Mouse (Mus musculus) embryonic facial prominence, embryonic 14.5 days (tissue): Measurements from ENCODE around the gene Mapk1ip1l. TPM values are rescaled to one million over a fixed set of nuclear protein-coding genes. Genes with fewer than 3 reads are reported as not detected.

Source experiments
- ATAC-seq: fragments of 200-750 bp; cut with Nextera tagmentation; 2 replicates; pipeline ENCODE4 v1.8.0; 2017; ENCODE audit warnings: low read depth, moderate number of reproducible peaks, moderate TSS enrichment
- DNase-seq: peaks from one replicate; pipeline ENCODE4 v3.0.0-alpha.2; 2015; ENCODE audit warnings: low spot score
- H3K27ac ChIP-seq: fragments of 300-500 bp; sonication (generic); replicated peaks from 2 replicates; pipeline ENCODE4 v1.5.1; 2014; ENCODE audit warnings: low read depth, mild to moderate bottlenecking, low read length, moderate library complexity
- H3K27me3 ChIP-seq: fragments of 300-500 bp; sonication (generic); replicated peaks from 2 replicates; pipeline ENCODE4 v1.6.1; 2014; ENCODE audit warnings: low read length; ENCODE audit not compliant: control insufficient read depth, insufficient read depth
- H3K36me3 ChIP-seq: fragments of 300-500 bp; sonication (generic); 2 replicates; pipeline ENCODE4 v1.6.1; 2014; ENCODE audit warnings: low read length, mixed read lengths; ENCODE audit not compliant: control insufficient read depth, insufficient read depth
- H3K4me1 ChIP-seq: fragments of 300-500 bp; sonication (generic); 2 replicates; pipeline ENCODE4 v1.6.1; 2014; ENCODE audit warnings: antibody characterized with exemption, low read length; ENCODE audit not compliant: control insufficient read depth, insufficient read depth
- H3K4me2 ChIP-seq: fragments of 300-500 bp; sonication (generic); 2 replicates; pipeline ENCODE4 v1.6.1; 2014; ENCODE audit warnings: low read depth, mild to moderate bottlenecking, low read length, moderate library complexity, mixed read lengths
- H3K4me3 ChIP-seq: fragments of 300-500 bp; sonication (generic); 2 replicates; pipeline ENCODE4 v1.5.1; 2014; ENCODE audit warnings: low read depth, mild to moderate bottlenecking, low read length
- H3K9ac ChIP-seq: fragments of 300-500 bp; sonication (generic); 2 replicates; pipeline ENCODE4 v1.6.1; 2014; ENCODE audit warnings: low read depth, mild to moderate bottlenecking, low read length, moderate library complexity, mixed read lengths
- H3K9me3 ChIP-seq: fragments of 300-500 bp; sonication (generic); 2 replicates; pipeline ENCODE4 v1.6.1; 2016; ENCODE audit warnings: low read length; ENCODE audit not compliant: control insufficient read depth
- WGBS: fragments of 180-500 bp; shearing (Covaris S2); extraction: QIAGEN DNeasy Blood & Tissue Kit; methylation state at CpG from one replicate; pipeline ENCODE4 v1.1.7; 2014; 5-methylcytosine and 5-hydroxymethylcytosine counted together
- polyA plus RNA-seq: library from polyadenylated mRNA; unstranded; fragments of >200 nt; fragmentation: Nextera tagmentation; extraction: Ambion mirVana; gene quantifications from 2 replicates; pipeline ENCODE4 v1.2.1, GENCODE M21; 2014

Mapk1ip1l gene
- polyA plus RNA-seq, 1 experiment from 2014 or later = 75.6 TPM

- Histone ChIP-seq H3K9ac (peak within 1 kb of the TSS; percentile 92), H3K9me3 (no peaks in the 10 kb centered on the region), H3K27me3 (no peaks in the 10 kb centered on the region), H3K4me1 (peaks cover 17% of the 10 kb centered on the region), H3K4me3 (peak within 1 kb of the TSS; percentile 90), H3K27ac (peak within 1 kb of the TSS; percentile 96), H3K4me2 (peak within 1 kb of the TSS; percentile 72), H3K36me3 (peaks cover 16% of the 10 kb centered on the region)
- DNase-seq (peak; percentile 95), ATAC-seq (peak; percentile 99)
- WGBS = under 1% methylated on average over 51 of the region's 77 CpGs
Measured at GRCm38 (mm10) chr14:47276637-47277393, 21.3 kb upstream of the Mapk1ip1l start, which contains the start of the genes Wdhd1 and Socs4. Gene Wdhd1, minus strand, starts transcription at chr14:47276857. Gene Socs4, plus strand, starts transcription at chr14:47276931.

GRCm38 (mm10) chr14:47279058-47279457 is 19.0 kb upstream of the Mapk1ip1l start:
- no peak for DNase-seq
- Histone ChIP-seq H3K4me1 (peaks cover 17% of the 10 kb centered on the region), H3K27ac (no peak overlapping the region), H3K27me3 (no peaks in the 10 kb centered on the region), H3K4me3 (no peak overlapping the region), H3K9ac (no peak overlapping the region), H3K36me3 (no peaks in the 10 kb centered on the region), H3K4me2 (no peak overlapping the region), H3K9me3 (no peaks in the 10 kb centered on the region)
- ATAC-seq = no peak
- WGBS = 83% methylated on average over 2 of the region's 2 CpGs

- Histone ChIP-seq H3K9ac (no peak overlapping the region), H3K4me3 (no peak overlapping the region), H3K27me3 (no peaks in the 10 kb centered on the region), H3K27ac (no peak overlapping the region), H3K36me3 (no peaks in the 10 kb centered on the region), H3K9me3 (no peaks in the 10 kb centered on the region), H3K4me1 (peaks cover 7% of the 10 kb centered on the region), H3K4me2 (no peak overlapping the region)
- DNase-seq = no peak
- WGBS = 93% methylated on average over 4 of the region's 4 CpGs
- ATAC-seq = no peak
Measured at GRCm38 (mm10) chr14:47281535-47281934, 16.5 kb upstream of the Mapk1ip1l start.

GRCm38 (mm10) chr14:47283568-47283967 is 14.5 kb upstream of the Mapk1ip1l start:
- ATAC-seq = no peak
- WGBS = 85% methylated on average over 7 of the region's 7 CpGs

GRCm38 (mm10) chr14:47285271-47285670 is 12.8 kb upstream of the Mapk1ip1l start:
- WGBS = 89% methylated on average over 2 of the region's 2 CpGs
- ATAC-seq = no peak
- Histone ChIP-seq H3K4me3 (no peak overlapping the region), H3K27ac (no peak overlapping the region), H3K9me3 (no peaks in the 10 kb centered on the region), H3K4me1 (no peaks in the 10 kb centered on the region), H3K4me2 (no peak overlapping the region), H3K9ac (no peak overlapping the region), H3K27me3 (no peaks in the 10 kb centered on the region), H3K36me3 (peaks cover 9% of the 10 kb centered on the region)
- peak; percentile 10 for DNase-seq

More at GRCm38 (mm10) chr14:47283568-47283967, 14.5 kb upstream of the Mapk1ip1l start:
- no peak overlapping the region for H3K4me2 ChIP-seq
- no peak overlapping the region for H3K9ac ChIP-seq
- no peak overlapping the region for H3K4me3 ChIP-seq
- H3K4me1 ChIP-seq = no peaks in the 10 kb centered on the region
- H3K36me3 ChIP-seq = no peaks in the 10 kb centered on the region
- DNase-seq = no peak
- no peaks in the 10 kb centered on the region for H3K27me3 ChIP-seq
- no peaks in the 10 kb centered on the region for H3K9me3 ChIP-seq
- no peak overlapping the region for H3K27ac ChIP-seq

- DNase-seq (no peak), ATAC-seq (no peak)
- no peaks in the 10 kb centered on the region for H3K9me3 ChIP-seq
- peaks cover 15% of the 10 kb centered on the region for H3K36me3 ChIP-seq
- H3K4me1 ChIP-seq = no peaks in the 10 kb centered on the region
- no peaks in the 10 kb centered on the region for H3K27me3 ChIP-seq
- no peak overlapping the region for H3K4me2 ChIP-seq
- H3K27ac ChIP-seq = no peak overlapping the region
- no peak overlapping the region for H3K9ac ChIP-seq
- no peak overlapping the region for H3K4me3 ChIP-seq
- 79% methylated on average over 1 of the region's 1 CpGs for WGBS
Measured at GRCm38 (mm10) chr14:47286215-47286614, 11.9 kb upstream of the Mapk1ip1l start.

GRCm38 (mm10) chr14:47287021-47287420 is 11.0 kb upstream of the Mapk1ip1l start:
- no peak for DNase-seq
- H3K9ac ChIP-seq = no peak overlapping the region
- H3K4me3 ChIP-seq = no peak overlapping the region
- whole genome bisulfite sequencing = 84% methylated on average over 5 of the region's 5 CpGs
- no peak overlapping the region for H3K4me2 ChIP-seq
- peaks cover 15% of the 10 kb centered on the region for H3K36me3 ChIP-seq
- no peaks in the 10 kb centered on the region for H3K4me1 ChIP-seq
- no peak for ATAC-seq
- H3K9me3 ChIP-seq = no peaks in the 10 kb centered on the region
- H3K27ac ChIP-seq = no peak overlapping the region
- H3K27me3 ChIP-seq = no peaks in the 10 kb centered on the region

GRCm38 (mm10) chr14:47291772-47292171 is 6.3 kb upstream of the Mapk1ip1l start:
- DNase-seq (no peak), ATAC-seq (no peak)
- 85% methylated on average over 1 of the region's 1 CpGs for WGBS
- no peak overlapping the region for H3K4me3 ChIP-seq
- no peak overlapping the region for H3K4me2 ChIP-seq
- no peaks in the 10 kb centered on the region for H3K9me3 ChIP-seq
- no peak overlapping the region for H3K9ac ChIP-seq
- no peaks in the 10 kb centered on the region for H3K4me1 ChIP-seq
- H3K27ac ChIP-seq = no peak overlapping the region
- H3K36me3 ChIP-seq = peaks cover 15% of the 10 kb centered on the region
- H3K27me3 ChIP-seq = no peaks in the 10 kb centered on the region

GRCm38 (mm10) chr14:47294136-47294535 is 3.9 kb upstream of the Mapk1ip1l start:
- H3K4me3 ChIP-seq = no peak overlapping the region
- no peaks in the 10 kb centered on the region for H3K9me3 ChIP-seq
- H3K36me3 ChIP-seq = peaks cover 15% of the 10 kb centered on the region
- 40% methylated on average over 4 of the region's 4 CpGs for WGBS
- peak; percentile 31 for DNase-seq
- ATAC-seq = no peak
- H3K27ac ChIP-seq = no peak overlapping the region
- no peak overlapping the region for H3K4me2 ChIP-seq
- peaks cover 6% of the 10 kb centered on the region; the same call in 1 of the 2 replicates for H3K4me1 ChIP-seq
- no peaks in the 10 kb centered on the region for H3K27me3 ChIP-seq
- no peak overlapping the region for H3K9ac ChIP-seq
